Mouse (Mus musculus) megakaryocyte, embryonic 14.5 days (primary cell): ENCODE data around the gene B3gnt6.

Experiments used
- FLI1 ChIP-seq: IDR thresholded peaks from 2 replicates; pipeline ENCODE4 v1.6.1; 2012; ENCODE audit warnings: low read length, inconsistent platforms, mixed read lengths
- GATA1 ChIP-seq: IDR thresholded peaks from 3 replicates; pipeline ENCODE4 v1.6.1; 2012; ENCODE audit warnings: mixed read lengths, low read length, inconsistent platforms, borderline replicate concordance

- TF ChIP-seq GATA1 (no peak), FLI1 (no peak)
Observed at GRCm38 (mm10) chr7:98193515-98194025, 5.7 kb downstream of the B3gnt6 start.
